Mouse (Mus musculus) heart, postnatal 36 days (tissue): Measurements from ENCODE around the gene Adam10. TPM values are rescaled to one million over a fixed set of nuclear protein-coding genes. Genes with fewer than 3 reads are reported as not detected.
A peak's percentile ranks its signal among the peaks of the same experiment; 100 is the strongest.

Source experiments
- DNase-seq, 2 experiments: peaks; one replicate each; pipeline ENCODE4 v3.0.0; 2021 to 2022
- intact Hi-C: fragments of 180-260 bp; cut with DNase I; formaldehyde crosslinking; loops from one replicate; pipeline ENCODE4 v1.15.1; 2025
- total RNA-seq, 2 experiments: library from RNA; stranded (reverse); gene quantifications; 2 replicates each; pipeline ENCODE4 v1.2.3; 2021

Adam10 gene
- total RNA-seq, 2 experiments from 2014 or later, result 36.6 to 42.8 TPM

- no peak for DNase-seq
- intact Hi-C loops, result no loop called here
Measured at GRCm38 (mm10) chr9:70751504-70752222, 72.9 kb downstream of the Adam10 start.

- intact Hi-C loops, result no loop called here
- peak in 1 of 2 experiments; percentile 5 for DNase-seq
Measured at GRCm38 (mm10) chr9:70760974-70761373, 82.2 kb downstream of the Adam10 start.

- DNase-seq, result no peak
- intact Hi-C loops, result no loop called here
Measured at GRCm38 (mm10) chr9:70775517-70775916, 96.7 kb downstream of the Adam10 start.

GRCm38 (mm10) chr9:70782191-70782590, 103.4 kb downstream of the Adam10 start:
- intact Hi-C loops, result no loop called here
- DNase-seq, result no peak

- intact Hi-C loops, result no loop called here
- DNase-seq, result no peak
Measured at GRCm38 (mm10) chr9:70788705-70789104, 109.9 kb downstream of the Adam10 start.

- no peak for DNase-seq
- intact Hi-C loops, result no loop called here
Measured at GRCm38 (mm10) chr9:70790621-70791020, 111.8 kb downstream of the Adam10 start.

GRCm38 (mm10) chr9:70794643-70795438, 116.0 kb downstream of the Adam10 start:
- intact Hi-C loops, result no loop called here
- no peak for DNase-seq

GRCm38 (mm10) chr9:70795439-70795757, 116.6 kb downstream of the Adam10 start:
- DNase-seq, result no peak
- intact Hi-C loops, result no loop called here

GRCm38 (mm10) chr9:70800588-70801315, 122.0 kb downstream of the Adam10 start:
- no peak for DNase-seq
- intact Hi-C loops, result no loop called here

- no peak for DNase-seq
- intact Hi-C loops, result no loop called here
Measured at GRCm38 (mm10) chr9:70801761-70802160, 123.0 kb downstream of the Adam10 start.

GRCm38 (mm10) chr9:70802816-70803215, 124.0 kb downstream of the Adam10 start:
- no peak for DNase-seq
- intact Hi-C loops, result no loop called here

- intact Hi-C loops, result no loop called here
- no peak for DNase-seq
Measured at GRCm38 (mm10) chr9:70806069-70806468, 127.3 kb downstream of the Adam10 start.

GRCm38 (mm10) chr9:70807714-70808113, 128.9 kb downstream of the Adam10 start:
- intact Hi-C loops, result no loop called here
- peak; percentile 9 to 21 for DNase-seq

GRCm38 (mm10) chr9:70812551-70812950, 133.8 kb downstream of the Adam10 start:
- intact Hi-C loops, result no loop called here

GRCm38 (mm10) chr9:70816701-70817305, 138.0 kb downstream of the Adam10 start:
- no peak for DNase-seq
- intact Hi-C loops, result no loop called here

More at GRCm38 (mm10) chr9:70812551-70812950, 133.8 kb downstream of the Adam10 start:
- DNase-seq, result no peak

- intact Hi-C loops, result no loop called here
- DNase-seq, result no peak
Measured at GRCm38 (mm10) chr9:70817396-70817795, 138.6 kb downstream of the Adam10 start.

- DNase-seq, result no peak
- intact Hi-C loops, result no loop called here
Measured at GRCm38 (mm10) chr9:70818739-70819138, 139.9 kb downstream of the Adam10 start.

GRCm38 (mm10) chr9:70824103-70824502, 145.3 kb downstream of the Adam10 start:
- intact Hi-C loops, result no loop called here
- DNase-seq, result no peak

GRCm38 (mm10) chr9:70827911-70828310, 149.1 kb downstream of the Adam10 start:
- intact Hi-C loops, result no loop called here
- DNase-seq, result no peak
